Mouse (Mus musculus): ENCODE results near the gene Hoxd9. TPM values are rescaled to one million over a fixed set of nuclear protein-coding genes. Genes with fewer than 3 reads are reported as not detected.

Gene Hoxd9
- polyA plus RNA-seq, 1 experiment = 23.9 TPM

- DNase-seq = peak; percentile 14
Measured at GRCm38 (mm10) chr2:74656632-74657021, 40.9 kb upstream of the Hoxd9 start.

GRCm38 (mm10) chr2:74657251-74658023 lies 40.1 kb upstream of the Hoxd9 start:
- WGBS = 6% methylated on average over 62 of the region's 62 CpGs
- TF ChIP-seq CTCF (conservative IDR thresholded peaks at IDR 0.05; ENCODE audit: insufficient read depth, insufficient read length, low read depth, low read length) = no peak
- TF ChIP-seq POLR2A (IDR thresholded peaks at IDR 0.05; ENCODE audit: low read depth, low read length) = no peak
- H3K4me3 ChIP-seq (ENCODE audit: insufficient read depth, low read depth, low read length) = no peak overlapping the region
- H3K27me3 ChIP-seq (replicated peaks; ENCODE audit: control insufficient read depth, insufficient read depth, low read length) = peaks cover 28% of the 10 kb centered on the region
- no peak overlapping the region for H3K27ac ChIP-seq (ENCODE audit: insufficient read depth, low read depth, low read length)
- DNase-seq = peak; percentile 36
- no peaks in the 10 kb centered on the region for H3K4me1 ChIP-seq (ENCODE audit: control insufficient read depth, insufficient read depth, low read length)
- no peaks in the 10 kb centered on the region for H3K36me3 ChIP-seq (ENCODE audit: control insufficient read depth, insufficient read depth, low read length)

More at GRCm38 (mm10) chr2:74656632-74657021, 40.9 kb upstream of the Hoxd9 start:
- H3K27me3 ChIP-seq (replicated peaks; ENCODE audit: control insufficient read depth, insufficient read depth, low read length) = peaks cover 28% of the 10 kb centered on the region
- H3K4me3 ChIP-seq (ENCODE audit: insufficient read depth, low read depth, low read length) = no peak overlapping the region
- H3K27ac ChIP-seq (ENCODE audit: insufficient read depth, low read depth, low read length) = no peak overlapping the region
- WGBS = 14% methylated on average over 4 of the region's 4 CpGs
- TF ChIP-seq CTCF (conservative IDR thresholded peaks at IDR 0.05; ENCODE audit: insufficient read depth, insufficient read length, low read depth, low read length) (no peak), POLR2A (IDR thresholded peaks at IDR 0.05; ENCODE audit: low read depth, low read length) (no peak)
- H3K36me3 ChIP-seq (ENCODE audit: control insufficient read depth, insufficient read depth, low read length) = no peaks in the 10 kb centered on the region
- no peaks in the 10 kb centered on the region for H3K4me1 ChIP-seq (ENCODE audit: control insufficient read depth, insufficient read depth, low read length)

GRCm38 (mm10) chr2:74658024-74658666 lies 39.4 kb upstream of the Hoxd9 start:
- 9% methylated on average over 15 of the region's 15 CpGs for WGBS
- Histone ChIP-seq H3K4me1 (ENCODE audit: control insufficient read depth, insufficient read depth, low read length) (no peaks in the 10 kb centered on the region), H3K27me3 (replicated peaks; ENCODE audit: control insufficient read depth, insufficient read depth, low read length) (peaks cover 28% of the 10 kb centered on the region), H3K4me3 (ENCODE audit: insufficient read depth, low read depth, low read length) (no peak overlapping the region), H3K27ac (ENCODE audit: insufficient read depth, low read depth, low read length) (no peak overlapping the region), H3K36me3 (ENCODE audit: control insufficient read depth, insufficient read depth, low read length) (no peaks in the 10 kb centered on the region)
- peak; percentile 11 for DNase-seq
- TF ChIP-seq CTCF (conservative IDR thresholded peaks at IDR 0.05; ENCODE audit: insufficient read depth, insufficient read length, low read depth, low read length) (no peak), POLR2A (IDR thresholded peaks at IDR 0.05; ENCODE audit: low read depth, low read length) (no peak)

GRCm38 (mm10) chr2:74658667-74659371 lies 38.7 kb upstream of the Hoxd9 start:
- Histone ChIP-seq H3K36me3 (ENCODE audit: control insufficient read depth, insufficient read depth, low read length) (no peaks in the 10 kb centered on the region), H3K27me3 (replicated peaks; ENCODE audit: control insufficient read depth, insufficient read depth, low read length) (peaks cover 27% of the 10 kb centered on the region), H3K27ac (ENCODE audit: insufficient read depth, low read depth, low read length) (no peak overlapping the region), H3K4me3 (ENCODE audit: insufficient read depth, low read depth, low read length) (no peak overlapping the region), H3K4me1 (ENCODE audit: control insufficient read depth, insufficient read depth, low read length) (no peaks in the 10 kb centered on the region)
- 6% methylated on average over 47 of the region's 47 CpGs for WGBS
- TF ChIP-seq POLR2A (IDR thresholded peaks at IDR 0.05; ENCODE audit: low read depth, low read length) (no peak), CTCF (conservative IDR thresholded peaks at IDR 0.05; ENCODE audit: insufficient read depth, insufficient read length, low read depth, low read length) (no peak)
- peak; percentile 13 for DNase-seq

GRCm38 (mm10) chr2:74659507-74660005 lies 38.0 kb upstream of the Hoxd9 start, which contains the start of gene Evx2:
Evx2 (minus strand) TSS chr2:74659557.
- Histone ChIP-seq H3K27ac (ENCODE audit: insufficient read depth, low read depth, low read length) (no peak within 1 kb of the TSS), H3K27me3 (replicated peaks; ENCODE audit: control insufficient read depth, insufficient read depth, low read length) (peaks cover 27% of the 10 kb centered on the region), H3K36me3 (ENCODE audit: control insufficient read depth, insufficient read depth, low read length) (no peaks in the 10 kb centered on the region), H3K4me3 (ENCODE audit: insufficient read depth, low read depth, low read length) (no peak within 1 kb of the TSS), H3K4me1 (ENCODE audit: control insufficient read depth, insufficient read depth, low read length) (no peaks in the 10 kb centered on the region)
- WGBS = 6% methylated on average over 28 of the region's 28 CpGs
- TF ChIP-seq CTCF (conservative IDR thresholded peaks at IDR 0.05; ENCODE audit: insufficient read depth, insufficient read length, low read depth, low read length) (no peak), POLR2A (IDR thresholded peaks at IDR 0.05; ENCODE audit: low read depth, low read length) (no peak)
- peak; percentile 22 for DNase-seq

- 6% methylated on average over 30 of the region's 30 CpGs for WGBS
- no peak overlapping the region for H3K4me3 ChIP-seq (ENCODE audit: insufficient read depth, low read depth, low read length)
- DNase-seq = no peak
Measured at GRCm38 (mm10) chr2:74660421-74661375, 36.8 kb upstream of the Hoxd9 start.

More at GRCm38 (mm10) chr2:74660421-74661375, 36.8 kb upstream of the Hoxd9 start:
- no peak for TF ChIP-seq POLR2A (IDR thresholded peaks at IDR 0.05; ENCODE audit: low read depth, low read length)
- TF ChIP-seq CTCF (conservative IDR thresholded peaks at IDR 0.05; ENCODE audit: insufficient read depth, insufficient read length, low read depth, low read length) = no peak
- H3K4me1 ChIP-seq (ENCODE audit: control insufficient read depth, insufficient read depth, low read length) = no peaks in the 10 kb centered on the region
- H3K27ac ChIP-seq (ENCODE audit: insufficient read depth, low read depth, low read length) = no peak overlapping the region
- H3K36me3 ChIP-seq (ENCODE audit: control insufficient read depth, insufficient read depth, low read length) = no peaks in the 10 kb centered on the region
- peaks cover 19% of the 10 kb centered on the region for H3K27me3 ChIP-seq (replicated peaks; ENCODE audit: control insufficient read depth, insufficient read depth, low read length)

Measured in kidney, adult 2 months (tissue).